Mouse (Mus musculus): Measurements from ENCODE around the gene Lurap1.

DNA sequence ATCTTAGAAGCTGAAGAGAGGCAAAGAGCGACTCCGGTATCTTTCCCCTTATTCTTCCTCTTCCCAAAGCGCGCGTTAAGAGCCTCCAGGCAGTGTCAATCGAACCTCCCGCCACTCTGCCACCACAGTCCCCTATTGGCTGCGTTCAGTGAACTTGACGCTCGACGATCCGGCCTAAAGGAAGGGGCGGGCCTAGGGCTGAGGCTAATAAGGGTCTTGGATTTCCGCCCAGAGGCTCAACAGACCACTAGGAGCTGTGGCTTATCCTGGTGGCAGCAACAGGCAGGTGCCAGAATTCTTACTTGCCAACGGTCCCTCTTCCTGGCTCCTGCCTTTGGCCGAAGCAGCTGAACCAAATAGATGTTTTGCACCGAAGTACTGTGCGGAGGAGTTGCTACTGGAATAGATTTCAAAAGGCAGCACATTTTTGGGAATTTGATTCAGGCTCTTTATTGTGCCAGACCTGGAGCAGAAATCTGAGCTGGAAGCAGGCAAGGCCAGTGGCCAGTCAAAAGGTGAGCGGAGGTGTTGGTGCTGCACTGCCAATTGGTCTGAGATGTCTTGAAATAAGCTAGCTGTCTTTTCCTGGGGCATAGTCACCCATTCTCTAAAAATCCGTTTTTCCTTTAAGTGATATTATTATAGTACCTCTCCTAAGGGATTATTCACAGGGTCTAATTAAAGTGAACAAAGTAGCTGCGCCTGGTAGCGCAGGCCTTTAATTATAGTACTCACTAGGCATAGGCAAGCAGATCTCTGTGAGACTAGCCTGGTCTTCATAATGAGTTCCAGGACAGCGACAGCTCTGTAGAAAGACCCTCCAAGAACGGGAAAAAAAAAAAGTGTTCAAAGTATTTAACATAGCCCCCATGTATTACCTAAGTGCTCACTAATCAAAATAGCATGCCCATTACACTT is 27.3 kb downstream of the Lurap1 start, which contains the start of the genes Rad54l and Pomgnt1:
- TF ChIP-seq POLR2A (IDR thresholded peaks at IDR 0.05; ENCODE audit: low read depth, low read length) = no peak; the same call in 1 of the 2 replicates
- no peak for TF ChIP-seq CTCF (IDR thresholded peaks at IDR 0.05; ENCODE audit: extremely low read depth, insufficient read length, insufficient replicate concordance, low read depth, low read length)

All from small intestine, adult 2 months (tissue).